Mouse (Mus musculus) hindbrain, embryonic 10.5 days (tissue): ENCODE measurements around the gene Krtap11-1. TPM values are rescaled to one million over a fixed set of nuclear protein-coding genes. Genes with fewer than 3 reads are reported as not detected.
A peak's percentile ranks its signal among the peaks of the same experiment; 100 is the strongest.

Experiments
- DNase-seq: peaks from one replicate; pipeline ENCODE4 v3.0.0-alpha.2; 2017; ENCODE audit warnings: low spot score
- H3K27ac ChIP-seq: fragments of 300-500 bp; sonication (generic); 2 replicates; pipeline ENCODE4 v1.5.1; 2016; ENCODE audit warnings: mild to moderate bottlenecking, moderate library complexity
- H3K27me3 ChIP-seq: fragments of 300-500 bp; sonication (generic); 2 replicates; pipeline ENCODE4 v1.6.1; 2016; ENCODE audit warnings: mild to moderate bottlenecking; ENCODE audit not compliant: poor library complexity, insufficient read depth, severe bottlenecking
- H3K36me3 ChIP-seq: fragments of 300-500 bp; sonication (generic); 2 replicates; pipeline ENCODE4 v1.6.1; 2016; ENCODE audit warnings: mild to moderate bottlenecking, moderate library complexity
- H3K4me1 ChIP-seq: fragments of 300-500 bp; sonication (generic); replicated peaks from 2 replicates; pipeline ENCODE4 v1.6.1; 2016; ENCODE audit warnings: mild to moderate bottlenecking
- H3K4me3 ChIP-seq: fragments of 300-500 bp; sonication (generic); 2 replicates; pipeline ENCODE4 v1.5.1; 2016; ENCODE audit warnings: mild to moderate bottlenecking, moderate library complexity
- H3K9me3 ChIP-seq: fragments of 300-500 bp; sonication (generic); 2 replicates; pipeline ENCODE4 v1.6.1; 2016; ENCODE audit warnings: mild to moderate bottlenecking, moderate library complexity
- WGBS: fragments of 180-500 bp; shearing (Covaris S2); methylation state at CpG from one replicate; pipeline ENCODE4 v1.1.7; 2016; 5-methylcytosine and 5-hydroxymethylcytosine counted together
- polyA plus RNA-seq: library from polyadenylated mRNA; unstranded; fragments of >200 nt; fragmentation: Nextera tagmentation; extraction: Ambion mirVana; gene quantifications from 2 replicates; pipeline ENCODE4 v1.2.1, GENCODE M21; 2016

The Krtap11-1 gene
- polyA plus RNA-seq, 1 experiment from 2014 or later = not detected

- Histone ChIP-seq H3K9me3 (no peaks in the 10 kb centered on the region), H3K4me3 (no peak overlapping the region), H3K27me3 (no peaks in the 10 kb centered on the region), H3K27ac (no peak overlapping the region), H3K4me1 (no peaks in the 10 kb centered on the region), H3K36me3 (no peaks in the 10 kb centered on the region)
- DNase-seq = no peak
Measured at GRCm38 (mm10) chr16:89550298-89550697, 20.7 kb downstream of the Krtap11-1 start.

DNA sequence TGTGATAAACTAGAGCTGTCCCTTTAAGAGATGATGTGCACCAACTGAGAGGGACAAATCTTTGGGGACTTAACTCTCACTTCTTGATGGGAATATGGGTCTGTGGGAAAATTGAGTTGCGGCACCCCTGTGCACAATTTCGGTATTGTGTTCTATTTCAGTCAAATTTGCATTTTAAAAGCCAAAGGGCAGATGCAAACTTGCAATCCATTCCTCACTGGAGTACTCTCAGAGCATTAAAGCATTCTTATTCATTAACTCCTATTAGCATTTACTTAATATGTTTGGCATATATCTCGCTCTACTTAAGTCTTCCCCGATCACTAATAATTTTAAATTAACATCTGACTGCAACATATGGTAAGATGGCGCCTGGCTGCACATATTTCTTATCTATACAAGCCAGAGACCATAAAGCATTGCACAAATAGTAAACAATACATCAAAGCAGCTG is 32.9 kb downstream of the Krtap11-1 start:
- DNase-seq = no peak
- H3K36me3 ChIP-seq = no peaks in the 10 kb centered on the region
- WGBS = 72% methylated on average over 5 of the region's 5 CpGs
- H3K27ac ChIP-seq = no peak overlapping the region
- H3K4me3 ChIP-seq = no peak overlapping the region
- no peaks in the 10 kb centered on the region for H3K4me1 ChIP-seq
- no peaks in the 10 kb centered on the region for H3K27me3 ChIP-seq
- no peaks in the 10 kb centered on the region for H3K9me3 ChIP-seq

GRCm38 (mm10) chr16:89537349-89537748 is 33.6 kb downstream of the Krtap11-1 start:
- Histone ChIP-seq H3K27ac (no peak overlapping the region), H3K9me3 (no peaks in the 10 kb centered on the region), H3K4me1 (no peaks in the 10 kb centered on the region), H3K36me3 (no peaks in the 10 kb centered on the region), H3K27me3 (no peaks in the 10 kb centered on the region), H3K4me3 (no peak overlapping the region)
- DNase-seq = no peak
- WGBS = 92% methylated on average over 6 of the region's 6 CpGs

DNA sequence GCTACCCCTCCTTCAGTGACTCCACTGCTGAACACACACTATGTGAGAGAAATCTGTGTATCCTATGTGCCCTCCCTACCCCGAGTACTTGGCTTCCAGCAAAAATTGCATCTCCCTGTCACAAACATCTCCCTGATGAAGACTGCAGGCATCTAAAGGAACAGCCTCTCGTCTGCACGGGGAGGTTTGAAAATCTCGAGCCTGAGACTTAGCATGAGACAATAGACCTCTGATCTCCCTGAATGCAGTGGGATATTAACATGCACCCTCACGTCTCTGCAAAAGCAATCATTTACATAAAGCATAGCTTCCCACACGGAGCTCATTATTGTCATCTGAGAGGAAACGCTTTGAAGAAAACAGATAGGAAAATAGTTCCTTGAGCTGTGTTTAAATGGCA is 40.4 kb downstream of the Krtap11-1 start:
- Histone ChIP-seq H3K27ac (peak overlapping the region; percentile 81), H3K9me3 (no peaks in the 10 kb centered on the region), H3K4me3 (no peak overlapping the region), H3K27me3 (no peaks in the 10 kb centered on the region), H3K4me1 (peaks cover 28% of the 10 kb centered on the region), H3K36me3 (no peaks in the 10 kb centered on the region)
- DNase-seq = no peak
- WGBS = 22% methylated on average over 7 of the region's 7 CpGs

- peaks cover 28% of the 10 kb centered on the region for H3K4me1 ChIP-seq
- no peaks in the 10 kb centered on the region for H3K36me3 ChIP-seq
- DNase-seq = no peak
- WGBS = 63% methylated on average over 7 of the region's 7 CpGs
- H3K27ac ChIP-seq = peak overlapping the region; percentile 81
- H3K4me3 ChIP-seq = no peak overlapping the region
- H3K27me3 ChIP-seq = no peaks in the 10 kb centered on the region
- no peaks in the 10 kb centered on the region for H3K9me3 ChIP-seq
Measured at GRCm38 (mm10) chr16:89529846-89530245, 41.1 kb downstream of the Krtap11-1 start.

DNA sequence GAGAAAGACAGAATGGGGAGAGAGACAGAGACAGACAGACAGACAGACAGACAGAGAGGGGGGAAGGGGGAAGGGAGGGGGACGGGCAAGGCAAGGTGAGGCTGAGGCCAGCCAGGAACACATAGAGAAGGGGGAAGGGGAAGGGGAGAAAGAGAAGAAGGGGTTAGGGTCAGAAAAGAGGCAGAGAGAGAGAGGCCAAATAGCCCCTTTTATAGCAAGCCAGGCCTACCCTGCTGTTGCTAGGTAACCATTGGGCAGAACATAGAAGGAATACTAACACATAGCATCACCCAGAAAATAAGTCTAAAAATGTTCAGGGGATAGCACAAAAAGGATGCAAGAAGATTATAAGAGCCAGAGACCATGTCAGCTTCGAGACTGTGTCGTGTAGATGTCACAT is 42.6 kb downstream of the Krtap11-1 start:
- H3K27me3 ChIP-seq = no peaks in the 10 kb centered on the region
- WGBS = 60% methylated on average over 3 of the region's 3 CpGs
- H3K27ac ChIP-seq = peak overlapping the region; percentile 66; the same call in 1 of the 2 replicates
- H3K9me3 ChIP-seq = no peaks in the 10 kb centered on the region
- no peak for DNase-seq
- peaks cover 28% of the 10 kb centered on the region for H3K4me1 ChIP-seq
- no peak overlapping the region for H3K4me3 ChIP-seq
- H3K36me3 ChIP-seq = no peaks in the 10 kb centered on the region

GRCm38 (mm10) chr16:89520996-89521395 is 50.0 kb downstream of the Krtap11-1 start:
- Histone ChIP-seq H3K27me3 (no peaks in the 10 kb centered on the region), H3K36me3 (no peaks in the 10 kb centered on the region), H3K4me1 (no peaks in the 10 kb centered on the region), H3K9me3 (no peaks in the 10 kb centered on the region), H3K4me3 (no peak overlapping the region), H3K27ac (no peak overlapping the region)
- DNase-seq = no peak
- WGBS = 93% methylated on average over 4 of the region's 4 CpGs

DNA sequence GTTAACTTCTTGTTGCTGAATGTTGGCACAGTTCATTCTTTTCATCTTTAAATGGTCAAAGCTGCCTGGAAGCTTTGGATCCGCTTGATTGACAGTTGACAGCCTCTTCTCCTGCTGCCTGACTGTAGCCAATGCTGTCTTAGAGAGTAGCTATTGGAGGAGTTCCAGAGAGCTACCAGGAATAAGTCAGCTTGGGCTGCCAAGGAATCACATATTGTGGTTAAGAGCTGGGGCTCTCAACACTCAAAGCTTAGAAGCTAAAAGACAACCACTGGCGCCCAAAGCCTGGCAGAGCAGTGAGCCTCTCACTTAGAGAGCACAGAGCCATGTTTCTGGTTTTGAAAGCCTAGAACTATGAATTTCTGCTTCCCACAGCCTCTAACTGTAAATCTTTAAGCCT is 50.4 kb downstream of the Krtap11-1 start:
- Histone ChIP-seq H3K4me1 (no peaks in the 10 kb centered on the region), H3K9me3 (no peaks in the 10 kb centered on the region), H3K27ac (no peak overlapping the region), H3K4me3 (no peak overlapping the region), H3K27me3 (no peaks in the 10 kb centered on the region), H3K36me3 (no peaks in the 10 kb centered on the region)
- DNase-seq = no peak
- 91% methylated on average over 2 of the region's 2 CpGs for WGBS

Other genes with a start within 250 kb of the Krtap11-1 start
- not detected in 2 replicates for gene Krtap21-1, start 167.3 kb downstream of the Krtap11-1 start, polyA plus RNA-seq
- not detected in 2 replicates for gene Krtap6-2, start 151.1 kb downstream of the Krtap11-1 start, polyA plus RNA-seq
- not detected in 2 replicates for gene Krtap8-1, start 83.2 kb downstream of the Krtap11-1 start, polyA plus RNA-seq
- gene Krtap7-1, start 62.9 kb downstream of the Krtap11-1 start, polyA plus RNA-seq = not detected in 2 replicates